Mouse (Mus musculus): ENCODE data around the gene Zbtb25. TPM values are rescaled to one million over a fixed set of nuclear protein-coding genes. Genes with fewer than 3 reads are reported as not detected.

Zbtb25 gene
- polyA plus RNA-seq, 1 experiment from 2014 or later: 19.5 TPM

GRCm38 (mm10) chr12:76303474-76303873 lies 65.9 kb downstream of the Zbtb25 start:
- no peaks in the 10 kb centered on the region for H3K27me3 ChIP-seq (ENCODE audit: control insufficient read depth, insufficient read depth, low read length)
- WGBS: 93% methylated on average over 11 of the region's 11 CpGs
- peaks cover 4% of the 10 kb centered on the region; the same call in 1 of the 2 replicates for H3K4me1 ChIP-seq (ENCODE audit: control insufficient read depth, insufficient read depth, low read length)
- no peak for DNase-seq (ENCODE audit: low spot score)
- ATAC-seq (ENCODE audit: insufficient number of reproducible peaks, low FRiP score, low TSS enrichment, low read depth): no peak
- no peak overlapping the region for H3K9ac ChIP-seq (ENCODE audit: low read length)
- H3K4me3 ChIP-seq (ENCODE audit: low read depth, low read length): no peak overlapping the region
- H3K4me2 ChIP-seq (ENCODE audit: low read depth, severe bottlenecking): no peak overlapping the region
- no peaks in the 10 kb centered on the region for H3K9me3 ChIP-seq (ENCODE audit: control insufficient read depth, low read length)
- peaks cover 6% of the 10 kb centered on the region for H3K36me3 ChIP-seq (ENCODE audit: control insufficient read depth, insufficient read depth, low read length)
- H3K27ac ChIP-seq (replicated peaks; ENCODE audit: low read depth, low read length): no peak overlapping the region

GRCm38 (mm10) chr12:76300367-76300766 lies 69.0 kb downstream of the Zbtb25 start:
- Histone ChIP-seq H3K27me3 (ENCODE audit: control insufficient read depth, insufficient read depth, low read length) (no peaks in the 10 kb centered on the region), H3K9ac (ENCODE audit: low read length) (no peak overlapping the region), H3K4me2 (ENCODE audit: low read depth, severe bottlenecking) (no peak overlapping the region), H3K36me3 (ENCODE audit: control insufficient read depth, insufficient read depth, low read length) (peaks cover 8% of the 10 kb centered on the region), H3K4me3 (ENCODE audit: low read depth, low read length) (no peak overlapping the region), H3K9me3 (ENCODE audit: control insufficient read depth, low read length) (no peaks in the 10 kb centered on the region), H3K4me1 (ENCODE audit: control insufficient read depth, insufficient read depth, low read length) (no peaks in the 10 kb centered on the region), H3K27ac (replicated peaks; ENCODE audit: low read depth, low read length) (no peak overlapping the region)
- DNase-seq (ENCODE audit: low spot score): no peak
- ATAC-seq (ENCODE audit: insufficient number of reproducible peaks, low FRiP score, low TSS enrichment, low read depth): no peak
- 92% methylated on average over 10 of the region's 10 CpGs for WGBS

- Histone ChIP-seq H3K27me3 (ENCODE audit: control insufficient read depth, insufficient read depth, low read length) (no peaks in the 10 kb centered on the region), H3K9ac (ENCODE audit: low read length) (no peak overlapping the region), H3K4me1 (ENCODE audit: control insufficient read depth, insufficient read depth, low read length) (no peaks in the 10 kb centered on the region), H3K27ac (replicated peaks; ENCODE audit: low read depth, low read length) (no peak overlapping the region), H3K4me3 (ENCODE audit: low read depth, low read length) (no peak overlapping the region), H3K9me3 (ENCODE audit: control insufficient read depth, low read length) (no peaks in the 10 kb centered on the region), H3K4me2 (ENCODE audit: low read depth, severe bottlenecking) (no peak overlapping the region), H3K36me3 (ENCODE audit: control insufficient read depth, insufficient read depth, low read length) (peaks cover 8% of the 10 kb centered on the region)
- DNase-seq (ENCODE audit: low spot score) (no peak), ATAC-seq (ENCODE audit: insufficient number of reproducible peaks, low FRiP score, low TSS enrichment, low read depth) (no peak)
- 94% methylated on average over 9 of the region's 9 CpGs for WGBS
Observed at GRCm38 (mm10) chr12:76299361-76299906, 70.0 kb downstream of the Zbtb25 start.

GRCm38 (mm10) chr12:76297830-76298229 lies 71.6 kb downstream of the Zbtb25 start:
- ATAC-seq (ENCODE audit: insufficient number of reproducible peaks, low FRiP score, low TSS enrichment, low read depth): no peak
- H3K36me3 ChIP-seq (ENCODE audit: control insufficient read depth, insufficient read depth, low read length): peaks cover 8% of the 10 kb centered on the region
- no peaks in the 10 kb centered on the region for H3K4me1 ChIP-seq (ENCODE audit: control insufficient read depth, insufficient read depth, low read length)
- DNase-seq (ENCODE audit: low spot score): no peak
- no peak overlapping the region for H3K4me3 ChIP-seq (ENCODE audit: low read depth, low read length)
- no peak overlapping the region for H3K9ac ChIP-seq (ENCODE audit: low read length)
- H3K4me2 ChIP-seq (ENCODE audit: low read depth, severe bottlenecking): no peak overlapping the region
- no peaks in the 10 kb centered on the region for H3K9me3 ChIP-seq (ENCODE audit: control insufficient read depth, low read length)
- H3K27me3 ChIP-seq (ENCODE audit: control insufficient read depth, insufficient read depth, low read length): no peaks in the 10 kb centered on the region
- H3K27ac ChIP-seq (replicated peaks; ENCODE audit: low read depth, low read length): no peak overlapping the region
- 83% methylated on average over 5 of the region's 5 CpGs for WGBS

Other genes starting within 250 kb of the Zbtb25 start
- gene Esr2, start 192.3 kb downstream of the Zbtb25 start, polyA plus RNA-seq (2014; fragmentation: Nextera tagmentation; extraction: Ambion mirVana): 0.20 and 0.40 TPM in 2 replicates
- gene Tex21, start 122.9 kb downstream of the Zbtb25 start, polyA plus RNA-seq (2014; fragmentation: Nextera tagmentation; extraction: Ambion mirVana): 0.14 TPM in 1 of 2 replicates, not detected in the other
- 80.0 and 85.8 TPM in 2 replicates for gene Mthfd1, start 114.3 kb downstream of the Zbtb25 start, polyA plus RNA-seq (2014; fragmentation: Nextera tagmentation; extraction: Ambion mirVana)
- gene Akap5, start 44.7 kb downstream of the Zbtb25 start, polyA plus RNA-seq (2014; fragmentation: Nextera tagmentation; extraction: Ambion mirVana): 1.4 and 1.6 TPM in 2 replicates
- 11.0 and 11.2 TPM in 2 replicates for gene Zbtb1, start 664 bp upstream of the Zbtb25 start, polyA plus RNA-seq (2014; fragmentation: Nextera tagmentation; extraction: Ambion mirVana)
- gene Hspa2, start 34.6 kb upstream of the Zbtb25 start, polyA plus RNA-seq (2014; fragmentation: Nextera tagmentation; extraction: Ambion mirVana): 5.3 and 5.7 TPM in 2 replicates
- 3.5 and 3.8 TPM in 2 replicates for gene Ppp1r36, start 47.9 kb upstream of the Zbtb25 start, polyA plus RNA-seq (2014; fragmentation: Nextera tagmentation; extraction: Ambion mirVana)
- gene Plekhg3, start 161.3 kb upstream of the Zbtb25 start, polyA plus RNA-seq (2014; fragmentation: Nextera tagmentation; extraction: Ambion mirVana): 4.3 and 4.4 TPM in 2 replicates

Measured in limb, embryonic 11.5 days (tissue).